Mouse (Mus musculus) ES-E14 (cell line): ENCODE data around the gene Gm21887.
"Not testable (repeated sequence)": the region's sequence is repeated elsewhere in the genome, so short reads cannot be mapped to it uniquely, and the experiment has no call there.

ENCODE experiments used
- HCFC1 ChIP-seq: IDR thresholded peaks from 2 replicates; pipeline ENCODE4 v1.6.1; 2012; ENCODE audit warnings: low read length, inconsistent platforms, borderline replicate concordance; ENCODE audit not compliant: insufficient read depth
- ZNF384 ChIP-seq: IDR thresholded peaks from 2 replicates; pipeline ENCODE4 v1.6.1; 2012; ENCODE audit warnings: low read depth, low read length, inconsistent platforms

- TF ChIP-seq HCFC1, ZNF384: not testable (repeated sequence)
Observed at GRCm38 (mm10) chrX:169969765-169970164, 39.7 kb upstream of the Gm21887 start.
